Mouse (Mus musculus): ENCODE measurements at regions not wholly inside any gene's neighbourhood (a gene's known extent, or its start where the extent isn't known, plus 50 kb on each side); places are given as distances from the start of the nearest gene placed in this dataset.

GRCm38 (mm10) chr13:55895505-55895904 is 59.5 kb upstream of the Pitx1 start:
- TF ChIP-seq CTCF (IDR thresholded peaks at IDR 0.05; ENCODE audit: control insufficient read depth, insufficient read depth, insufficient replicate concordance, low read depth, low read length) (no peak), POLR2A (IDR thresholded peaks at IDR 0.05; ENCODE audit: control insufficient read depth, low read depth, low read length) (no peak)

All from testis, adult 2 months (tissue).